Mouse (Mus musculus) adrenal gland, postnatal 10 days (tissue): ENCODE measurements at regions not wholly inside any gene's neighbourhood (a gene's known extent, or its start where the extent isn't known, plus 50 kb on each side); places are given as distances from the start of the nearest gene placed in this dataset.
A peak's percentile ranks its signal among the peaks of the same experiment; 100 is the strongest.

ENCODE experiments used
- DNase-seq: peaks from one replicate; pipeline ENCODE4 v3.0.0; 2021; ENCODE audit warnings: mixed read lengths

DNA sequence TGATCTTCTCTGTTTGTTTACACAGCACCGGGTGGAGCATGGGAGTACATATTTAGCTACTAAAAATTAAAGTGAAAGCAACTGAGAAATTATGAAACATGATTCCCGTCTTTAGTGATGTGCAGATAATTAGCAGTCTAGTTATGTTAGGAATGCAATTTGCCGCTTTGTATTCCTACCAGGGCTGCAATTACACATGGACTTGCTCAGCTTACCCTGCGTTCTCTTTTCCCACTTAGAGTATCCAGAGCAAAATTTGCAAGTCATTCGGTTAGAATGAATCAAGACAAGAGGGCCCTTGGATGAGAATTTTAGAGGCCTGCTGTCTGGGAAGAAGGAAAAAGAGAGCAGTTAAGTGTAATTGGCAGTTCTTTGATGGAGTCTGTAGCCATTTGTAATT, 126.0 kb upstream of the Gpr149 start:
- no peak for DNase-seq

DNA sequence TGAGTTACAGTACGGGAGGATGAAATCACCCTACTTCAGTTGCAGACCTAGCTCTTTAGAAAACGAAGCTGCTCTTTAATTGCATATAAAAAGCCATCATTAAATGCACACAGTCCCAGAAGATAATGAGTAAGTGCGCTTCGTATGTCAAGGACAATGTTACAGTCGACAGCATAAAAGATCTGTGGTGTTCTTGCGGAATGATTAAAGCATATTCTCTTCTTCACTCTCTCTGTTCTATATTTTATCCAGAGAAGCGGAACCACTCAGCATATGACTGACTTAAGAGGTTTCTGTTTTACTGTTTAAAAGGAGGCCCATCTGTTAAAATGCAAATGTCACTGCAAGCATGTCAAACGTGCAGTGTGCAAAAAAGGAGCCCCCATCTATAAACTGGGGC, 121.0 kb upstream of the Gpr149 start:
- DNase-seq, result no peak

DNA sequence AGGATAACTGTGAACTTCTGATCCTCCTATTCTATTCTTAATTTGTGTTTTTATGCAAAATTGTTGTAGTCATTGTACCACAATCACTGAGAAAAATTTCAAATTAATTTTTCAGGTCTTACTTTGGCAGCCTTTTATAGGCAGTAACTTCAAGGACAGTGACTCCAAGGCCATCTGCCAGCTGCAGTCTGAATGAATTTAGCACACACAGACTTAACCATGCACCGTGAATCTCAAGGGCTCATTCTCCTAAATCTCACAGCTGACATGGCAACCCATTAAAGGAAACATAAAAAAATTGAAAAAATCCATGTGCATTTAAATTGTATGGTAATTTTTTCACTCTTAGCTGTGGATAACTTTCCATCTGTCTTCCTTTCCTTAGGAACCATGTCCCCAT, 111.9 kb upstream of the Gpr149 start:
- peak; percentile 5 for DNase-seq

DNA sequence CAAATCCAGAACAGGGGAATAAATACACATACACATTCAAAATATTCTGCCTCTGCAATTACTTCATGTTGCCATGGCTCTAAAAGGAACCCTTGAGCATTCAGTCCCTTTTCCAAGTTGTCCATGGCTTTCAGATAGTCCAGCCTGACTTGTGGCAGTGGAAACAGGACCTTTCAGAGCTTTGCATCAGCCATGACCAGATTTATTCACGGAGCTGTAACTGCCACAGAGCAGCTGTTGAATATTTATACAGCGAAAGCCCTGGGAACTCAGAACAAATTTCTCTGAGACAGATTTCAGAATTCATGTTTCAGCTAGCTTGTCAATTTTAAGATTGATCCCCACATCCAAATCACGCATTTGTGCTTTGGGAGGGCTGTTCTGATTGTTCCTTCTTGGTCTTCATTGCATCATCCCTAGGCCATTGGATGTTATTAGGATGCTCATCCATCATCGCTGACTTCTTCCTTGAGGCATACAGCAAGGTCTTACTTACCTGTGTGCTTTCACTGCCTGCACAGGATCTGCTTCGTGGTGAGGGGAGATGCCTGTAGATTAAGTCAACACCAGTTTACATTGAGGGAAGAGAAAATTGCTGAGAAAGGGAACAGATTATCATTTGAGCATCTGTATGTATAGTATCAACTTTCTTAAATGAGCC, 110.5 kb upstream of the Gpr149 start:
- no peak for DNase-seq
